Mouse (Mus musculus) thymus, adult 2 months (tissue): ENCODE measurements around the gene Mfsd11.

Experiments
- CTCF ChIP-seq: fragments of 200-500 bp; IDR thresholded peaks from 2 replicates; pipeline ENCODE4 v1.5.1; 2012; ENCODE audit warnings: mild to moderate bottlenecking, control low read depth, low read length, moderate library complexity, borderline replicate concordance; ENCODE audit not compliant: control insufficient read depth, poor library complexity, insufficient read depth; ENCODE audit errors: extremely low read depth
- POLR2A ChIP-seq: fragments of 200-500 bp; IDR thresholded peaks from 2 replicates; pipeline ENCODE4 v1.6.1; 2012; ENCODE audit warnings: mild to moderate bottlenecking, low read length, control low read depth, moderate library complexity; ENCODE audit not compliant: control insufficient read depth, poor library complexity, insufficient read depth; ENCODE audit errors: extremely low read depth

DNA sequence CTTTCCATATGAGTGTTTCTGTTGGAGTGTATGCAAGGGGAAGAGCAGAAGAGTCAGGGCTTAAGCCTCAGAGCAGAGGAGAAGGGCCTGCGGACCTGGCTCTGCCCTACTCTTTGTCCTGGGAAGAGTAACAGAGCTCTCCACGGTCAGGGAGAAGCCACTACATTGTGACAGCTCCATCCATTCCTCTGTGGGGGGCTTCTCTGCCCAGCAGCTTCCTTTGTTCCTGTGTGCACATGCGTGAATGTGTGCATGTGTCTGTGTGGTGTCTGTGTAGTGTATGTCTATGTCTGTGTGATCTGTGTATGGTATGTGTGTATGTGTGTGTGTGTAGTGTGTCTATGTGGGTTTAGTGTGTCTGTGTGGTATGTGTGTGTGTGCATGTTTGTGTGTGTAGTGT is 43.2 kb downstream of the Mfsd11 start:
- TF ChIP-seq POLR2A (no peak), CTCF (no peak)
